Mouse (Mus musculus) bone marrow macrophage, adult 2 months (primary cell): ENCODE measurements around the gene Map3k20.

Experiments
- CTCF ChIP-seq: IDR thresholded peaks from 2 replicates; pipeline ENCODE4 v1.5.1; 2012; ENCODE audit warnings: low read depth, mild to moderate bottlenecking, low read length, moderate library complexity
- POLR2A ChIP-seq: IDR thresholded peaks from 2 replicates; pipeline ENCODE4 v1.6.1; 2012; ENCODE audit warnings: mild to moderate bottlenecking, low read depth, low read length, borderline replicate concordance

- TF ChIP-seq CTCF = no peak
- no peak for TF ChIP-seq POLR2A
Measured at GRCm38 (mm10) chr2:72285256-72285887, at the start of gene Map3k20.
